Mouse (Mus musculus) small intestine, adult 10 weeks (tissue): ENCODE measurements around the gene Themis. TPM values are rescaled to one million over a fixed set of nuclear protein-coding genes. Genes with fewer than 3 reads are reported as not detected.

ENCODE experiments used
- polyA plus RNA-seq: library from polyadenylated mRNA; stranded (reverse); fragments of 350-450 nt; fragmentation: Illumina TruSeq; extraction: RNeasy Lipid Tissue Mini Kit (QIAGEN cat#74804); gene quantifications from one replicate; pipeline ENCODE4 v1.2.3, GENCODE M21; 2014; ENCODE audit warnings: low replicate concordance

Gene Themis
- 0.89 TPM for polyA plus RNA-seq

GRCm38 (mm10) chr10:28668261-28668660 is at the start of gene Themis:
Gene Themis, plus strand, starts transcription at chr10:28668360.

